Mouse (Mus musculus) spleen, embryonic (tissue): ENCODE results near the gene Nectin3.

ENCODE experiments used
- CTCF ChIA-PET: fragments of 350-600 bp; sonication (Branson Sonifier 250); formaldehyde crosslinking; loops from one replicate; lab custom pipeline; 2022; lab: Charles Lee

Nectin3 gene

GRCm38 (mm10) chr16:46498421-46498789 lies at the start of gene Nectin3:
TSS of gene Nectin3 (minus strand) at chr16:46498525.
- CTCF ChIA-PET: no interaction called here

- CTCF ChIA-PET: no interaction called here
These were observed 39.8 kb upstream of the Nectin3 start for GRCm38 (mm10) chr16:46538092-46538491.

- CTCF ChIA-PET: no interaction called here
These were observed 34.3 kb upstream of the Nectin3 start for GRCm38 (mm10) chr16:46532465-46533254.

- CTCF ChIA-PET: no interaction called here
These were observed 32.7 kb upstream of the Nectin3 start for GRCm38 (mm10) chr16:46531023-46531422.

- CTCF ChIA-PET: no interaction called here
These were observed 22.6 kb upstream of the Nectin3 start for GRCm38 (mm10) chr16:46520885-46521417.

GRCm38 (mm10) chr16:46519606-46520005 lies 21.3 kb upstream of the Nectin3 start:
- CTCF ChIA-PET: no interaction called here

- CTCF ChIA-PET: no interaction called here
These were observed 9.6 kb upstream of the Nectin3 start for GRCm38 (mm10) chr16:46507944-46508333.

GRCm38 (mm10) chr16:46507260-46507943 lies 9.1 kb upstream of the Nectin3 start:
- CTCF ChIA-PET: no interaction called here

GRCm38 (mm10) chr16:46504006-46504405 lies 5.7 kb upstream of the Nectin3 start:
- CTCF ChIA-PET: no interaction called here

GRCm38 (mm10) chr16:46502311-46502710 lies 4.0 kb upstream of the Nectin3 start:
- CTCF ChIA-PET: no interaction called here

- CTCF ChIA-PET: no interaction called here
These were observed 2.4 kb upstream of the Nectin3 start for GRCm38 (mm10) chr16:46500759-46501158.

GRCm38 (mm10) chr16:46497686-46498420 lies 472 bp downstream of the Nectin3 start:
- CTCF ChIA-PET: no interaction called here

- CTCF ChIA-PET: no interaction called here
These were observed 1.2 kb downstream of the Nectin3 start for GRCm38 (mm10) chr16:46496889-46497685.

- CTCF ChIA-PET: no interaction called here
These were observed 2.1 kb downstream of the Nectin3 start for GRCm38 (mm10) chr16:46496031-46496868.

- CTCF ChIA-PET: no interaction called here
These were observed 3.1 kb downstream of the Nectin3 start for GRCm38 (mm10) chr16:46495201-46495600.

GRCm38 (mm10) chr16:46487436-46488097 lies 10.8 kb downstream of the Nectin3 start:
- CTCF ChIA-PET: interaction anchor here (0.7 kb wide), 2 partner anchors 173 to 828 kb away, joined by 4 to 5 read pairs; no protein-coding TSS in a partner anchor

- CTCF ChIA-PET: no interaction called here
These were observed 21.0 kb downstream of the Nectin3 start for GRCm38 (mm10) chr16:46477336-46477735.

- CTCF ChIA-PET: no interaction called here
These were observed 46.9 kb downstream of the Nectin3 start for GRCm38 (mm10) chr16:46451421-46451820.

- CTCF ChIA-PET: no interaction called here
These were observed 49.3 kb downstream of the Nectin3 start for GRCm38 (mm10) chr16:46449013-46449412.

- CTCF ChIA-PET: no interaction called here
These were observed 67.0 kb downstream of the Nectin3 start for GRCm38 (mm10) chr16:46431317-46431716.
